Mouse (Mus musculus) lung, embryonic 15.5 days (tissue): Measurements from ENCODE around the gene Ctnnal1. TPM values are rescaled to one million over a fixed set of nuclear protein-coding genes. Genes with fewer than 3 reads are reported as not detected.
"Not testable (repeated sequence)": the region's sequence is repeated elsewhere in the genome, so short reads cannot be mapped to it uniquely, and the experiment has no call there.

Experiments used
- ATAC-seq: fragments of 200-750 bp; cut with Nextera tagmentation; 2 replicates; pipeline ENCODE4 v1.8.0; 2017; ENCODE audit warnings: moderate number of reproducible peaks, borderline replicate concordance; ENCODE audit not compliant: low FRiP score, low TSS enrichment; ENCODE audit errors: extremely low read depth
- H3K27ac ChIP-seq: fragments of 300-500 bp; sonication (generic); 2 replicates; pipeline ENCODE4 v1.5.1; 2015; ENCODE audit warnings: moderate library complexity, mild to moderate bottlenecking, inconsistent platforms
- H3K27me3 ChIP-seq: fragments of 300-500 bp; sonication (generic); 2 replicates; pipeline ENCODE4 v1.6.1; 2015; ENCODE audit warnings: inconsistent platforms
- H3K36me3 ChIP-seq: fragments of 300-500 bp; sonication (generic); 2 replicates; pipeline ENCODE4 v1.6.1; 2015; ENCODE audit warnings: inconsistent platforms
- H3K4me1 ChIP-seq: fragments of 300-500 bp; sonication (generic); 2 replicates; pipeline ENCODE4 v1.6.1; 2015; ENCODE audit warnings: inconsistent platforms
- H3K4me2 ChIP-seq: fragments of 300-500 bp; sonication (generic); 2 replicates; pipeline ENCODE4 v1.6.1; 2015; ENCODE audit warnings: inconsistent platforms, mild to moderate bottlenecking, moderate library complexity
- H3K4me3 ChIP-seq: fragments of 300-500 bp; sonication (generic); 2 replicates; pipeline ENCODE4 v1.5.1; 2015; ENCODE audit warnings: mild to moderate bottlenecking, inconsistent platforms
- H3K9ac ChIP-seq: fragments of 300-500 bp; sonication (generic); 2 replicates; pipeline ENCODE4 v1.6.1; 2015; ENCODE audit warnings: inconsistent platforms
- H3K9me3 ChIP-seq: fragments of 300-500 bp; sonication (generic); 2 replicates; pipeline ENCODE4 v1.6.1; 2016; ENCODE audit warnings: inconsistent platforms
- WGBS: fragments of 180-500 bp; shearing (Covaris S2); methylation state at CpG from one replicate; pipeline ENCODE4 v1.1.7; 2015; 5-methylcytosine and 5-hydroxymethylcytosine counted together
- polyA plus RNA-seq: library from polyadenylated mRNA; unstranded; fragments of >200 nt; fragmentation: Nextera tagmentation; extraction: Ambion mirVana; gene quantifications from 2 replicates; pipeline ENCODE4 v1.2.1, GENCODE M21; 2015

Gene Ctnnal1
- polyA plus RNA-seq, 1 experiment from 2014 or later = 18.4 TPM

DNA sequence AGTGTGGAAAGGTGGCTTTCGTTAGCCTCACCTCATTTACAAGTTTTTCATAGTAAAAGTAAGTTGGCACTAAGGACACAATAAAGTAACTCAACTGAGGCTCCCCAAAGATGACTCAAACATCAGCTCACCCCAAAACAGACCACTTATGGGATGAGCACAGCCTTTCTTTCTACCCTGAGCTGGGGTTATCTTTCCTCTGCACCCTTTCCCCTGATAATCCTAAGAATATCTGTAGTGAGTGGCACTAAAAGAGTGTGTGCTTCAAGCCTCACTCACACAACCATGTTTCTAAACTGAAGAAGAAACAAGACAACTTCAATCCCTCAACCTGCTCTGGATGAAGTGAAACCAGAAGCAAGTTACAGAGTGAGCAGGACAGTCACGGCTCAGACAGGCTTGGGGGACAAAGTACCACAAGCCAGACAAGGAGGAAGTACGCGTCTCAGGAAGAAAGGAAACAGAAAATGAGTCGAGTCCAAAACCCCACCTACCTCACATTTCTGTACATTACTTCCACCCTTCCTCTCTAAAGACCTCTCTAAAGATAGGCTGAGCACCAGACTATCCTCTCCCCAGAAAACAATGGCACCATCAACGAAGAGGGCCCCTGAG is 27.6 kb upstream of the Ctnnal1 start:
- ATAC-seq = no peak
- no peaks in the 10 kb centered on the region for H3K4me1 ChIP-seq
- H3K9me3 ChIP-seq = no peaks in the 10 kb centered on the region
- no peak overlapping the region for H3K27ac ChIP-seq
- H3K4me2 ChIP-seq = no peak overlapping the region
- H3K36me3 ChIP-seq = peaks cover 45% of the 10 kb centered on the region
- 80% methylated on average over 6 of the region's 6 CpGs for WGBS
- H3K27me3 ChIP-seq = no peaks in the 10 kb centered on the region
- H3K9ac ChIP-seq = no peak overlapping the region
- H3K4me3 ChIP-seq = no peak overlapping the region

DNA sequence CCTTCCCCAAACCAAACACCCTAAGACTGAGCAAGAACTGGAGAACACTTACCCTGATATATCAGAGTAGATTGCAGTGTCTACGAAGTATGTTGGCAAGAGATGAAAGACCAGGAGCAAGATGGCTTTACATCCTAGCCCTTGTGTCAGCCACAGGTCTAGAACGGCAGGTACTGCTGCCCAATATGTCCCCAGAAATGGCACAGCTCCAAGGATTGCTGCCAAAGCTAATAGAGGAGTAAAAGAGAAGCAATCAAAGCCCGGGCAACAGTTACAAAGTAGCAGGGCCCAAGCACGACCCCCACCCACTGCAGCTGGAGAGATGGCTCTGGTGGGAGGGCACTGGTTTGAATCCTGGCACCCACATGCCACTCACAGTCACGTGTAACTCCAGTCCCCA is 23.5 kb upstream of the Ctnnal1 start:
- no peaks in the 10 kb centered on the region for H3K9me3 ChIP-seq
- 48% methylated on average over 5 of the region's 5 CpGs for WGBS
- H3K27ac ChIP-seq = no peak overlapping the region; the same call in 1 of the 2 replicates
- H3K27me3 ChIP-seq = no peaks in the 10 kb centered on the region
- peak; percentile 39 for ATAC-seq
- H3K4me2 ChIP-seq = no peak overlapping the region
- no peak overlapping the region for H3K9ac ChIP-seq
- no peaks in the 10 kb centered on the region for H3K4me1 ChIP-seq
- peaks cover 36% of the 10 kb centered on the region for H3K36me3 ChIP-seq
- H3K4me3 ChIP-seq = no peak overlapping the region

DNA sequence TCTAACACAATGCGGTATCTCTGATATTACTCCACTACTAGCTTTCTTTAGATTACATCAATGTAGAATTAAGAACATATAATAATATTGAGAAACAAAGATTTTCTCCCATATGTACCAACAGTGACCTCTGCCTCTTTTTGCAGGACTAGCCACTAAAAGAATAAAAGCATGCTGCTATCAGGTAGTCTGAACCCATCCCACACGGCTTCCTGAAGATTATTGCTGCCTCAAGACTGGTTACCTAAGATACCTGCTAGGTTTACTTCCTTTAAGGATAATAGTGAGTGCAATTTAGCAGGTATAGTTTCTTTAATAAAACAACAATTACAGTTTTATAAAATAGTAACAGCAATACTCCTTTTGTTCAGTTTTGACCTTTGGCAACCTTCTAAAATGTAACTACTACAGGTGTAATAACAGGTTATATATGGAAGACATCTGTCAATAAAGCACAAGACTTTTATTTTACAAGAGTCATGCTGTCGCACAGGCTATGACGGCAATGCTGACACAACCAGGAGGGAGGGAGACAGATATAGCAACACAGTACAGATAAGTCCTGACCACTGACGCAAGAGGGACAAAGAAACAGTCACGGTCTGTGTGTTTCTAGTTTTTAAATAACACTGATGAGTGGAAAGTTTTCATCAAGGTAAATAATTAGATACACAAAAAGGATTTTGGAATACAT is 21.4 kb upstream of the Ctnnal1 start:
- peaks cover 41% of the 10 kb centered on the region for H3K36me3 ChIP-seq
- H3K9me3 ChIP-seq = no peaks in the 10 kb centered on the region
- H3K27me3 ChIP-seq = no peaks in the 10 kb centered on the region
- no peak for ATAC-seq
- H3K4me3 ChIP-seq = no peak overlapping the region
- no peak overlapping the region for H3K9ac ChIP-seq
- H3K4me1 ChIP-seq = no peaks in the 10 kb centered on the region
- no peak overlapping the region for H3K27ac ChIP-seq
- WGBS = 89% methylated on average over 6 of the region's 6 CpGs
- H3K4me2 ChIP-seq = no peak overlapping the region

DNA sequence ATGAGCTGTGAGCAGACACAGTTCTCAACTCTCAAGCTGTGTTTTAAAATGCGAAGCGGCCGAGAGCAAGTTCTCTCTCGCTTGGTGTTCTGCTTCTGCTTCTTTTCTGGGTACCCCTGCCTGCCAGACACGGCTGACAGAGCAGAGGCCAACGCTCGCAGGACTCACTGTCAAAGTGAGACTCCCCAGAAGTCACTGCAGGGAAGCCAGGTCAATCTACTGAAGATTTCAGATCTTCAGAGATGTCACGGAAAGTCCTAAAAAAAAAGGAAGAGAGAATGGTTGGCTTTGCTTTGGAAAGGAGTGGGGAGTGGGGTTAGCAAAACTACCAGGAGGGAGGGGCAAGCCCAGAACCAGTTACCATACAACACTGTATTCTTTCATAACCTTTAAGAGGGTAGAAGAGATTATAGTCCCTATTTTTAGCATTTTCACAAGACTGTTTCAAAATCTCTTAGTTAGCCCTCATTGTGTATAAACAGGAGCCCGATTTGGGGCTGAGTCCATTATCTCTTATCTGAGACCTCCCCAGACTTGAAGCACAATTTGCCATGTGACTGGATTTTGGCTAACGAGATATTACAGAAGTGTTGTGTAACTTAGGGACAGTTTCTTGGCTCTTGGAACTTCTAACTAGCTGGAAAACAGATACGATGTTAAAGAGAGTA is 15.2 kb upstream of the Ctnnal1 start:
- Histone ChIP-seq H3K4me1 (peaks cover 11% of the 10 kb centered on the region; the same call in 1 of the 2 replicates), H3K9me3 (no peaks in the 10 kb centered on the region), H3K27ac (peak overlapping the region; percentile 73), H3K36me3 (peaks cover 21% of the 10 kb centered on the region), H3K9ac (no peak overlapping the region), H3K4me2 (no peak overlapping the region), H3K4me3 (no peak overlapping the region), H3K27me3 (no peaks in the 10 kb centered on the region)
- peak; percentile 81 for ATAC-seq
- 58% methylated on average over 11 of the region's 11 CpGs for whole genome bisulfite sequencing

DNA sequence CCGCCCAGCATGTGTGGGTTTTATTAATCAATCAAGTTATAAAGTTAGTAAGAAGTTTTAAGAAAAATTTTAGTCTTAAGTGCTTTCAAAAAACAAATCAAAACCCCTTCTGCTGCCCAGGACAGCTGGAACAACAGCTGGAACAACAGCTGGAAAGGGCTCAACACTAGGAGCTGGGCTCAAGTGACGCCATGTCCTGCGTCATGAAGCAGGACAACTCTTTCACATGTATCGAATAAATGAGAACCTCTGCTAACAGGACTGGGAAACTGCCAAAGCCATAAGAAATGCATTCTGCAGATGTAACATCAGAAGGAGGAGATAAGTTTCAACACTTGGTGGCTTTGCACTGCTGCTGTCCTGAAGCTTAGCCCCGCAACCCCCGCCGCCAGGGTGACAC is 14.0 kb upstream of the Ctnnal1 start:
- 0 out of 2 replicates have a peak overlapping the region, but pooled peaks have one; percentile 73 for H3K27ac ChIP-seq
- no peak overlapping the region for H3K4me2 ChIP-seq
- H3K9ac ChIP-seq = no peak overlapping the region
- H3K36me3 ChIP-seq = peaks cover 31% of the 10 kb centered on the region; the same call in 1 of the 2 replicates
- H3K27me3 ChIP-seq = no peaks in the 10 kb centered on the region
- WGBS = 79% methylated on average over 7 of the region's 7 CpGs
- ATAC-seq = no peak
- H3K4me1 ChIP-seq = peaks cover 11% of the 10 kb centered on the region; the same call in 1 of the 2 replicates
- H3K9me3 ChIP-seq = no peaks in the 10 kb centered on the region
- no peak overlapping the region for H3K4me3 ChIP-seq

DNA sequence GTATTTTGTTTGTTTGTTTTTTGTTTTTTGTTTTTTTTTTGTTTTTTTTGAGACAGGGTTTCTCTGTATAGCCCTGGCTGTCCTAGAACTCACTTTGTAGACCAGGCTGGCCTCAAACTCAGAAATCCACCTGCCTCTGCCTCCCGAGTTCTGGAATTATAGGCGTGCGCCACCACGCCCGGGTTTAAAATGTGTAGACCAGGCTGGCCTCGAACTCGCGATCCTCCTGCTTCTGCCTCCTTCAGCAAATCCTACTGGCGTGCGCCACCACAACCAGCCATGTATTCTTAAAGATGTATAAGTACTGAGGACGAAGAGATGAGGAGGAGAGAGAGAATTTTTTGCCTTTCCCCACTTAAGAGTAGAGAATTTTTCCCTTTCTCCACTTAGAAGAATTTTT is 5.6 kb upstream of the Ctnnal1 start:
- H3K27me3 ChIP-seq, H3K9me3 ChIP-seq: not testable (repeated sequence)
- 97% methylated on average over 11 of the region's 11 CpGs for WGBS

DNA sequence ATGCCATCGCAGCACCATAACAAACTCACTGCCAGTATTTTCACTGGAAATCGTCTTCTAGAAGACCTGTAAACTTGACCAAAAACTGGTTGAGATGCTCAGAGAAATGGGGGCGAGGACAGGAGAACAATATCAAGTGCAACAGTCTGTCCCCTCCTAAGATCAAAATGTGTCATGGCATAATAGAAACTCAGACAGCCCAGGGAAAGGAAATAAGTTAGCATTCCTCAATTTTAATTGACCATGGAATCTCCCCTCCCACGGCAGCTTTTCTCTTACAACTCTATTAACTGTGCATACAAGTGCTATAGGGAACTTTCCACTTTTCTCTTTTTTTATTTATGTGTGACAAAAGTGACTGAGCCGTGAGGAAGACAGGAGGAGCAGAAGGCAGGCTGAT is 2.8 kb upstream of the Ctnnal1 start:
- no peak for ATAC-seq
- Histone ChIP-seq H3K27ac (no peak overlapping the region), H3K9ac (no peak overlapping the region), H3K4me1 (peaks cover 20% of the 10 kb centered on the region), H3K36me3 (0 out of 2 replicates have a peak, but pooled peaks cover 4% of the 10 kb centered on the region), H3K4me3 (no peak overlapping the region), H3K27me3 (no peaks in the 10 kb centered on the region), H3K4me2 (no peak overlapping the region), H3K9me3 (no peaks in the 10 kb centered on the region)
- WGBS = 83% methylated on average over 5 of the region's 5 CpGs

More for the DNA sequence above, 5.6 kb upstream of the Ctnnal1 start:
- not testable (repeated sequence) for H3K4me3 ChIP-seq, H3K27ac ChIP-seq, H3K9ac ChIP-seq, ATAC-seq, H3K4me2 ChIP-seq, H3K4me1 ChIP-seq
- peaks cover 14% of the 10 kb centered on the region; the same call in 1 of the 2 replicates for H3K36me3 ChIP-seq

DNA sequence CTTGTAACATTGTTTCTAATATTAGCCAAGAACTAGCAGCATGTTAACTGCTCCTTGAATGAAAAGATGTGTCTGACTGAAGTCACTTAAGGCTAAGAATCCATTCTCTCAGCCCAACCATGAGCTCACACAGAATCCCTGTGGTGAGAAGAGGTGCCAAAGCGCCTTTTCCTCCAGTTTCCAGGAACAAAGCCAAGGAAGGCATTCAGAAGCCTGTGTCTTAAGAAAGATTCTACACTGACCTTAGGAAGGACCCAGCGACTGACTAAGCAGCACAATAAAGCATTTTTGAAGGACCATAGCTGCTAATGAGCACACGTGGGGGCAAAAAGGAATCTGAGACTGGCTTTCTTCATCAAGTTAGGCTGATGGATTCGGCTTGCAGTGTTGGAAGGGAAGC is 983 bp upstream of the Ctnnal1 start:
- Histone ChIP-seq H3K9me3 (no peaks in the 10 kb centered on the region), H3K4me1 (peaks cover 20% of the 10 kb centered on the region), H3K27ac (0 out of 2 replicates have a peak overlapping the region, but pooled peaks have one; percentile 15), H3K4me3 (no peak overlapping the region), H3K27me3 (no peaks in the 10 kb centered on the region), H3K4me2 (no peak overlapping the region), H3K36me3 (no peaks in the 10 kb centered on the region), H3K9ac (no peak overlapping the region)
- ATAC-seq = no peak
- 54% methylated on average over 4 of the region's 4 CpGs for WGBS

DNA sequence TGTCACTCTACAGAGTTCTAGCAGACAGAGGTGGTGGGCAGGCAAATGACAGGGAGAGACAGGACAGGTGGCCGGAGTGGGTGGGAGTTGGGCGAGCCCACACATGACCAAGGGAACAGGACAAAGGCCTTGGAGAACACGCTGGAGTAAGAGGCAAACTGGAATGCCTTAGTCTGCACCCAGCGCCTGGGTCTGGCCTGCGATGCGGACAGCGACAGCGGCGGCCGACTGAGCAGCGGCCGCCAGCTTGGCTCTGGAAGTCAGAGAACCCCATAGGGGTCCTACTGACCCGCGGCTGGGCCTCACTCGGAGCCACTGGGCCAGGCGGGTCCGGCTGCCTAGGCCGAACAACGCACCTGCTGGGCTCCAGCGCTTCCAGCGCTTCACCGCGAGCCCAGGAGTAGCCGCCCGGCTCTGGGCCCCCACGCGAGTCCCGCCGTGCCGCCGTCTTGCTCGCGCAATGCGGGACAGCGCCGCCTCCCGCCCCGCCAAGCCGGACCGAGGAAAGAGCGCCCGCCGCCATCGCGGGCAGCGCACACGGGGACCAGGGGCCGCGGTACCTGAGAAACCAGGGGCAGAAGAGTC is 479 bp downstream of the Ctnnal1 start:
- no peaks in the 10 kb centered on the region for H3K36me3 ChIP-seq
- H3K9ac ChIP-seq = peak overlapping the region; percentile 82
- WGBS = under 1% methylated on average over 44 of the region's 49 CpGs
- H3K27ac ChIP-seq = peak overlapping the region; percentile 88
- H3K9me3 ChIP-seq = no peaks in the 10 kb centered on the region
- ATAC-seq = peak; percentile 63
- H3K27me3 ChIP-seq = no peaks in the 10 kb centered on the region
- H3K4me3 ChIP-seq = peak overlapping the region; percentile 86
- peaks cover 20% of the 10 kb centered on the region for H3K4me1 ChIP-seq
- peak overlapping the region; percentile 92 for H3K4me2 ChIP-seq

DNA sequence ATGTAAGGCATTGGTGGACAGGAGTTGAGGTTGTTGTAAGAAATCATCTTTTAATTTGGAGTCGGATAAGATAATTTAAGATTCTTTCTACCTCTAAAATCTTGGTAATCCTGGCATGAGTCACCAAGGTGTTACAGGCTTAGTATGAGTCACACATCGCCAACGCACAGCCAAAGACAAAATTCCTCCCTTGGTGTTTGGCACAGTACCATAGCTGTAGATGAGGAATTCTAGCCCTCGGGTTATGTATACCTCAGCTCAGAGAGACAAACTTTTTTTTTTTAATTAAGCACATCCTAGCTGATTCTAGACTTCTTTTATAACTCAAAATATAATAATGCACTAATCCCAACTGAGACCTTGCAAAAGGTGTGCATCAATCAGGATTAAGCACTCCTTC is 972 bp downstream of the Ctnnal1 start:
- H3K27me3 ChIP-seq = no peaks in the 10 kb centered on the region
- ATAC-seq = no peak
- H3K9ac ChIP-seq = peak overlapping the region; percentile 82
- peaks cover 20% of the 10 kb centered on the region for H3K4me1 ChIP-seq
- WGBS = 35% methylated on average over 4 of the region's 4 CpGs
- H3K4me3 ChIP-seq = peak overlapping the region; percentile 86
- H3K4me2 ChIP-seq = peak overlapping the region; percentile 92
- no peaks in the 10 kb centered on the region for H3K9me3 ChIP-seq
- no peak overlapping the region for H3K27ac ChIP-seq
- H3K36me3 ChIP-seq = no peaks in the 10 kb centered on the region

DNA sequence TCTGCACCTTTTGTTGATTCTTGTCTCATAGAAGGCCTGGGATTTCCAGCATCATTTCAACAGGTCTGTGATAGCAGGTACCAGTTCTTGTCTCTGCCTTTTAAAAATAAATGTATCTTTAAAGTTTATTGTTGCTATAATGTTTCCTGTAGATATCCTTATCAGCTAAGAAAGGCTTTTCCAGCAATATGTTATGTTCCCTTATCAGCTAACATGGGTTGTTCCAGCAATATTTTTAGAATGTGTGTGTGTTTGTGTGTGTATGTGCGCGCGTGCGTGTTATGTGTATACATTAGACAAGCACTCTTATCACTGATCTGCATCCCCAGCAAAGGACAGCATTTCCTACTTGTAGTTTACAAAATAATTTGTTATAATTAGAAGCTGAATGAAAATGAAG is 3.4 kb downstream of the Ctnnal1 start:
- no peak overlapping the region for H3K27ac ChIP-seq
- H3K4me1 ChIP-seq = peaks cover 20% of the 10 kb centered on the region
- no peak overlapping the region for H3K4me3 ChIP-seq
- no peak overlapping the region for H3K4me2 ChIP-seq
- no peaks in the 10 kb centered on the region for H3K36me3 ChIP-seq
- H3K27me3 ChIP-seq = no peaks in the 10 kb centered on the region
- ATAC-seq = no peak
- WGBS = 77% methylated on average over 4 of the region's 4 CpGs
- H3K9me3 ChIP-seq = no peaks in the 10 kb centered on the region
- H3K9ac ChIP-seq = no peak overlapping the region

DNA sequence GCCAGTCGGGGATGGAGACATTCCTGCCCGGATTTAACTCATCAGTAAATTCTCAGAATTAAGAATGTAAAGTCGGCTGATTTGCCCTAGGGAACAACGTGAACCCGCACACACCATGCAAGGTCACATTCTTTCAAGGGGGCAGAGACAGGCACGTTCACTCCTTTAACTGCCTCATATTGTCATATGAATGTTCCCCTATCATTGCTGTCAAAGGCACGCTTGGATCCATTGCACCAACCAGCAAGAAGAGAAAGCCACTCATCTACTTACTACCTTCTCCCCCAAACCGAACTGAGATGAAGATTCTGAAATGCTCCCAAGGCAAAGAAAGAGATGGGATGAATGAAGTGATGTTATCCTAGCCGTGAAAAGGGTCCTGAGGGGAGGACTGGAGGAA is 6.3 kb downstream of the Ctnnal1 start:
- 75% methylated on average over 9 of the region's 9 CpGs for WGBS
- no peaks in the 10 kb centered on the region for H3K9me3 ChIP-seq
- H3K27me3 ChIP-seq = no peaks in the 10 kb centered on the region
- H3K27ac ChIP-seq = no peak overlapping the region
- no peak overlapping the region for H3K4me2 ChIP-seq
- H3K4me1 ChIP-seq = 0 out of 2 replicates have a peak, but pooled peaks cover 5% of the 10 kb centered on the region
- ATAC-seq = no peak
- no peak overlapping the region for H3K4me3 ChIP-seq
- no peak overlapping the region for H3K9ac ChIP-seq
- no peaks in the 10 kb centered on the region for H3K36me3 ChIP-seq
